Mouse (Mus musculus) liver, embryonic 11.5 days (tissue): Measurements from ENCODE around the gene Clec4d. TPM values are rescaled to one million over a fixed set of nuclear protein-coding genes. Genes with fewer than 3 reads are reported as not detected.
"Not testable (repeated sequence)": the region's sequence is repeated elsewhere in the genome, so short reads cannot be mapped to it uniquely, and the experiment has no call there.

ENCODE experiments used
- ATAC-seq: fragments of 200-750 bp; cut with Nextera tagmentation; replicated peaks from 2 replicates; pipeline ENCODE4 v1.8.0; 2017; ENCODE audit warnings: moderate number of reproducible peaks, mild to moderate bottlenecking, moderate TSS enrichment, moderate library complexity; ENCODE audit not compliant: low FRiP score
- DNase-seq: peaks from one replicate; pipeline ENCODE4 v3.0.0-alpha.2; 2017; ENCODE audit warnings: low spot score
- H3K27ac ChIP-seq: fragments of 300-500 bp; sonication (generic); 2 replicates; pipeline ENCODE4 v1.5.1; 2014; ENCODE audit warnings: mild to moderate bottlenecking, low read depth, low read length, control low read depth
- H3K27me3 ChIP-seq: fragments of 300-500 bp; sonication (generic); replicated peaks from 2 replicates; pipeline ENCODE4 v1.6.1; 2014; ENCODE audit warnings: low read length, mixed read lengths; ENCODE audit not compliant: control insufficient read depth, insufficient read depth
- H3K36me3 ChIP-seq: fragments of 300-500 bp; sonication (generic); 2 replicates; pipeline ENCODE4 v1.6.1; 2014; ENCODE audit warnings: mild to moderate bottlenecking, low read length, moderate library complexity, mixed read lengths; ENCODE audit not compliant: control insufficient read depth, insufficient read depth
- H3K4me1 ChIP-seq: fragments of 300-500 bp; sonication (generic); replicated peaks from 2 replicates; pipeline ENCODE4 v1.6.1; 2014; ENCODE audit warnings: low read length, mixed read lengths; ENCODE audit not compliant: control insufficient read depth, insufficient read depth
- H3K4me2 ChIP-seq: fragments of 300-500 bp; sonication (generic); 2 replicates; pipeline ENCODE4 v1.6.1; 2014; ENCODE audit warnings: mild to moderate bottlenecking, control low read depth, moderate library complexity
- H3K4me3 ChIP-seq: fragments of 300-500 bp; sonication (generic); 2 replicates; pipeline ENCODE4 v1.5.1; 2014; ENCODE audit warnings: low read depth, low read length, control low read depth
- H3K9ac ChIP-seq: fragments of 300-500 bp; sonication (generic); 2 replicates; pipeline ENCODE4 v1.6.1; 2014; ENCODE audit warnings: low read depth, low read length, control low read depth
- H3K9me3 ChIP-seq: fragments of 300-500 bp; sonication (generic); 2 replicates; pipeline ENCODE4 v1.6.1; 2016; ENCODE audit warnings: low read length, inconsistent platforms, mixed read lengths; ENCODE audit not compliant: control insufficient read depth
- WGBS: fragments of 180-500 bp; shearing (Covaris S2); extraction: QIAGEN DNeasy Blood & Tissue Kit; methylation state at CpG from one replicate; pipeline ENCODE4 v1.1.7; 2014; 5-methylcytosine and 5-hydroxymethylcytosine counted together
- polyA plus RNA-seq: library from polyadenylated mRNA; unstranded; fragments of >200 nt; fragmentation: Nextera tagmentation; extraction: Ambion mirVana; gene quantifications from 2 replicates; pipeline ENCODE4 v1.2.1, GENCODE M21; 2014

The Clec4d gene
- polyA plus RNA-seq, 1 experiment from 2014 or later: 0.92 TPM

DNA sequence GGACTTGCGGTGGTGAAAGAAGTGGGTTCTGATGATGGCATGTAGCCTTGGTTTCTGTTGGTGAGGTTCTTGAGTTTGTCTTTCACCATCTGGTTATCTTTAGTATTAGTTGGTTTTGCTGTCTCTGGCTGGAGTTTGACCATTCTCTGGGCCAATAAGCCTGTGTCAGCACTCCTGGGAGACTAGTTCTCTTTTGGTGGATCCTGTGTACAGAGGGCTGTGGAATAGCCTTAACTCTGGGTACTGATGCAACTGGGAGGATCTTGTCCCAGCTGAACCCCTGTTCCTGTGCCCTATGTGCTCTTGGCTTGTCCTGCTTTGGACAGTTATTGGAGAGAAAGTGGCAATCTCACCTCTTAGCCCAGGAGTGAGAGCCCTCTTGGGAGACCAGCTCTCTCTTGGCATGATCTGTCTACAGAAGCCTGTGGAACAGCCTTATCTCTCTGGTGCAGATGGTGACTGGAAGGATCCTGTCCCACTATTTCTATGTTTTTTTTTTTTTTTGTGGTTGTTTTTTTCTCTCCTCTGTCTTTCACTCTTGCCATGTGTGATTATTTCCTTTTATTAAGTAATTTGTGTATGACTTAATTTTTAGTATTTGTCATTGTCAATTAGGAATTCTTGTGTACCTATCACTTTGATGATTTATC, 31.0 kb downstream of the Clec4d start:
- peak; percentile 99 for ATAC-seq
- no peaks in the 10 kb centered on the region for H3K9me3 ChIP-seq
- H3K36me3 ChIP-seq: no peaks in the 10 kb centered on the region
- no peak overlapping the region for H3K9ac ChIP-seq
- peak overlapping the region; percentile 19; the same call in 1 of the 2 replicates for H3K4me2 ChIP-seq
- H3K4me3 ChIP-seq: no peak overlapping the region
- peak; percentile 34 for DNase-seq
- H3K27ac ChIP-seq: peak overlapping the region; percentile 83
- 81% methylated on average over 1 of the region's 1 CpGs for WGBS
- H3K27me3 ChIP-seq: no peaks in the 10 kb centered on the region
- no peaks in the 10 kb centered on the region; the same call in 1 of the 2 replicates for H3K4me1 ChIP-seq

- not testable (repeated sequence) for H3K4me2 ChIP-seq, DNase-seq, H3K4me3 ChIP-seq, H3K9ac ChIP-seq, H3K27me3 ChIP-seq, H3K4me1 ChIP-seq, H3K36me3 ChIP-seq, ATAC-seq, H3K9me3 ChIP-seq
- 68% methylated on average over 11 of the region's 11 CpGs for WGBS
- 0 out of 2 replicates have a peak overlapping the region, but pooled peaks have one; percentile 41 for H3K27ac ChIP-seq
Measured at GRCm38 (mm10) chr6:123293509-123293908, 31.6 kb downstream of the Clec4d start.

- Histone ChIP-seq H3K4me1 (no peaks in the 10 kb centered on the region; the same call in 1 of the 2 replicates), H3K27me3 (no peaks in the 10 kb centered on the region)
- WGBS: 52% methylated on average over 1 of the region's 1 CpGs
Measured at GRCm38 (mm10) chr6:123296687-123297086, 34.8 kb downstream of the Clec4d start.

GRCm38 (mm10) chr6:123306315-123306714, 44.4 kb downstream of the Clec4d start:
- DNase-seq, H3K9me3 ChIP-seq, H3K27ac ChIP-seq, H3K9ac ChIP-seq, H3K27me3 ChIP-seq, H3K4me3 ChIP-seq, H3K4me2 ChIP-seq, H3K4me1 ChIP-seq, H3K36me3 ChIP-seq: not testable (repeated sequence)
- peak; percentile 42; the same call in 1 of the 2 replicates for ATAC-seq
- WGBS: 51% methylated on average over 7 of the region's 7 CpGs

More at GRCm38 (mm10) chr6:123296687-123297086, 34.8 kb downstream of the Clec4d start:
- Histone ChIP-seq H3K4me2 (no peak overlapping the region), H3K36me3 (no peaks in the 10 kb centered on the region), H3K9ac (no peak overlapping the region), H3K4me3 (no peak overlapping the region), H3K27ac (no peak overlapping the region), H3K9me3 (no peaks in the 10 kb centered on the region)
- DNase-seq: no peak
- no peak for ATAC-seq

- no peaks in the 10 kb centered on the region for H3K4me1 ChIP-seq
- ATAC-seq: no peak
- H3K27ac ChIP-seq: no peak within 1 kb of the TSS
- H3K27me3 ChIP-seq: no peaks in the 10 kb centered on the region
- no peak for DNase-seq
- H3K36me3 ChIP-seq: no peaks in the 10 kb centered on the region
- H3K4me2 ChIP-seq: no peak within 1 kb of the TSS
- no peaks in the 10 kb centered on the region for H3K9me3 ChIP-seq
- WGBS: 88% methylated on average over 2 of the region's 2 CpGs
- no peak within 1 kb of the TSS for H3K4me3 ChIP-seq
- H3K9ac ChIP-seq: no peak within 1 kb of the TSS
Measured at GRCm38 (mm10) chr6:123308033-123308432, 46.1 kb downstream of the Clec4d start, which contains the start of gene Vmn2r19. Gene Vmn2r19 (plus strand): TSS chr6:123308333.

Other genes with a start within 250 kb of the Clec4d start
- gene Clec4b1, start 212.1 kb upstream of the Clec4d start, polyA plus RNA-seq: not detected in 2 replicates
- 2.9 and 3.7 TPM in 2 replicates for gene Clec4a2, start 155.7 kb upstream of the Clec4d start, polyA plus RNA-seq
- not detected in 2 replicates for gene Clec4b2, start 89.2 kb upstream of the Clec4d start, polyA plus RNA-seq
- 2.6 and 3.1 TPM in 2 replicates for gene Clec4n, start 32.3 kb upstream of the Clec4d start, polyA plus RNA-seq
- 0.32 and 0.38 TPM in 2 replicates for gene Clec4e, start 27.8 kb downstream of the Clec4d start, polyA plus RNA-seq
- gene Vmn2r19, start 46.2 kb downstream of the Clec4d start, polyA plus RNA-seq: not detected in 2 replicates
- not detected in 2 replicates for gene Vmn2r20, start 156.0 kb downstream of the Clec4d start, polyA plus RNA-seq